Mouse (Mus musculus) CH12.LX (cell line): Measurements from ENCODE around the gene Fmnl1. TPM values are rescaled to one million over a fixed set of nuclear protein-coding genes. Genes with fewer than 3 reads are reported as not detected.

Source experiments
- DNase-seq: peaks from one replicate; pipeline ENCODE4 v3.0.0-alpha.2; 2013; ENCODE audit errors: extremely low read depth
- H3K27ac ChIP-seq: 2 replicates; pipeline ENCODE4 v1.5.1; 2012; ENCODE audit warnings: low read depth, mild to moderate bottlenecking, control low read depth, moderate library complexity; ENCODE audit not compliant: insufficient read depth
- H3K27me3 ChIP-seq: replicated peaks from 2 replicates; pipeline ENCODE3; 2012; ENCODE audit warnings: inconsistent platforms
- H3K36me3 ChIP-seq, 2 experiments: replicated peaks in 1 of 2; 2 replicates each; pipeline versions ENCODE3 to v1.6.1; 2012; ENCODE audit warnings: inconsistent platforms in 1 of 2, low read length in 1 of 2, mild to moderate bottlenecking in 1 of 2, mixed read lengths in 1 of 2, moderate library complexity in 1 of 2; ENCODE audit not compliant: control insufficient read depth in 1 of 2, insufficient read depth in 1 of 2
- H3K4me1 ChIP-seq, 2 experiments: 2 replicates each; pipeline ENCODE4 v1.6.1; 2012; ENCODE audit warnings: inconsistent platforms in 1 of 2, moderate library complexity in 1 of 2; ENCODE audit not compliant: insufficient read depth in 2 of 2, control insufficient read depth in 1 of 2
- H3K4me2 ChIP-seq: 2 replicates; pipeline ENCODE4 v1.6.1; 2012; ENCODE audit warnings: low read depth, mild to moderate bottlenecking, control low read depth; ENCODE audit not compliant: poor library complexity, insufficient read depth, severe bottlenecking
- H3K4me3 ChIP-seq, 3 experiments: fragments of 150-350 bp in 1 of 3; sonication (generic) in 1 of 3; replicated peaks in 1 of 3; 2 replicates each; pipeline versions ENCODE3 to v1.5.1; 2011 to 2012; ENCODE audit warnings: low read depth in 2 of 3, low read length in 2 of 3, mild to moderate bottlenecking in 2 of 3, moderate library complexity in 2 of 3, control low read depth in 1 of 3, improper control_type of control experiment in 1 of 3, inconsistent platforms in 1 of 3, mixed read lengths in 1 of 3; ENCODE audit not compliant: poor library complexity in 1 of 3
- H3K79me2 ChIP-seq: replicated peaks from 2 replicates; pipeline ENCODE4 v1.6.1; 2012; ENCODE audit warnings: mild to moderate bottlenecking, moderate library complexity; ENCODE audit not compliant: control insufficient read depth, poor library complexity, insufficient read depth, severe bottlenecking; ENCODE audit errors: extremely low read depth
- H3K9ac ChIP-seq: 2 replicates; pipeline ENCODE4 v1.6.1; 2012; ENCODE audit warnings: low read depth, mild to moderate bottlenecking, control low read depth, moderate library complexity; ENCODE audit not compliant: insufficient read depth
- H3K9me3 ChIP-seq: replicated peaks from 2 replicates; pipeline ENCODE3; 2012; ENCODE audit warnings: low read length, inconsistent platforms, mixed read lengths
- BHLHE40 ChIP-seq: IDR thresholded peaks from 2 replicates; pipeline ENCODE4 v1.6.1; 2011; ENCODE audit warnings: mild to moderate bottlenecking, low read depth, low read length, improper control_type of control experiment
- CHD2 ChIP-seq: IDR thresholded peaks from 2 replicates; pipeline ENCODE4 v1.6.1; 2011; ENCODE audit warnings: low read length, improper control_type of control experiment
- CTCF ChIP-seq, 2 experiments: IDR thresholded peaks in 1 of 2; conservative IDR thresholded peaks in 1 of 2; 2 replicates each; pipeline ENCODE4 v1.5.1; 2011 to 2012; ENCODE audit warnings: low read depth in 2 of 2, low read length in 2 of 2, improper control_type of control experiment in 1 of 2, inconsistent platforms in 1 of 2, mild to moderate bottlenecking in 1 of 2, moderate library complexity in 1 of 2
- E2F4 ChIP-seq: IDR thresholded peaks from 2 replicates; pipeline ENCODE4 v1.6.1; 2011; ENCODE audit warnings: low read depth, low read length, improper control_type of control experiment; ENCODE audit not compliant: insufficient replicate concordance
- ELF1 ChIP-seq: IDR thresholded peaks from 2 replicates; pipeline ENCODE4 v1.6.1; 2014; ENCODE audit warnings: low read depth, mild to moderate bottlenecking, inconsistent platforms, low read length, improper control_type of control experiment
- EP300 ChIP-seq: IDR thresholded peaks from 2 replicates; pipeline ENCODE4 v1.6.1; 2011; ENCODE audit warnings: low read length, improper control_type of control experiment
- ETS1 ChIP-seq: conservative IDR thresholded peaks from 2 replicates; pipeline ENCODE4 v1.6.1; 2012; ENCODE audit warnings: low read depth, mild to moderate bottlenecking, inconsistent platforms, low read length, improper control_type of control experiment, moderate library complexity
- IRF4 ChIP-seq: IDR thresholded peaks from 2 replicates; pipeline ENCODE4 v1.6.1; 2014; ENCODE audit warnings: low read depth, mild to moderate bottlenecking, inconsistent platforms, low read length, improper control_type of control experiment
- MAFK ChIP-seq: IDR thresholded peaks from 2 replicates; pipeline ENCODE4 v1.6.1; 2011; ENCODE audit warnings: low read length, improper control_type of control experiment; ENCODE audit not compliant: insufficient replicate concordance
- MAX ChIP-seq: IDR thresholded peaks from 2 replicates; pipeline ENCODE4 v1.6.1; 2011; ENCODE audit warnings: low read length, improper control_type of control experiment
- MAZ ChIP-seq: IDR thresholded peaks from 2 replicates; pipeline ENCODE4 v1.6.1; 2012; ENCODE audit warnings: low read depth, mild to moderate bottlenecking, inconsistent platforms, low read length, improper control_type of control experiment, moderate library complexity
- MXI1 ChIP-seq: IDR thresholded peaks from 2 replicates; pipeline ENCODE4 v1.6.1; 2011; ENCODE audit warnings: mild to moderate bottlenecking, low read depth, low read length, improper control_type of control experiment
- NRF1 ChIP-seq: IDR thresholded peaks from 2 replicates; pipeline ENCODE4 v1.6.1; 2014; ENCODE audit warnings: low read depth, mild to moderate bottlenecking, inconsistent platforms, low read length, improper control_type of control experiment, moderate library complexity
- PAX5 ChIP-seq: IDR thresholded peaks from 2 replicates; pipeline ENCODE4 v1.6.1; 2012; ENCODE audit warnings: low read length, inconsistent platforms, mixed read lengths
- POLR2AphosphoS2 ChIP-seq: IDR thresholded peaks from 2 replicates; pipeline ENCODE4 v1.6.1; 2011; ENCODE audit warnings: low read depth, low read length, improper control_type of control experiment
- RCOR1 ChIP-seq: conservative IDR thresholded peaks from 2 replicates; pipeline ENCODE4 v1.6.1; 2012; ENCODE audit warnings: low read depth, mild to moderate bottlenecking, inconsistent platforms, low read length, improper control_type of control experiment
- SIN3A ChIP-seq: IDR thresholded peaks from 2 replicates; pipeline ENCODE4 v1.6.1; 2012; ENCODE audit warnings: low read length, improper control_type of control experiment, inconsistent platforms
- TCF12 ChIP-seq: IDR thresholded peaks from 2 replicates; pipeline ENCODE4 v1.6.1; 2014; ENCODE audit warnings: low read depth, mild to moderate bottlenecking, inconsistent platforms, low read length, improper control_type of control experiment
- UBTF ChIP-seq: IDR thresholded peaks from 2 replicates; pipeline ENCODE4 v1.6.1; 2012; ENCODE audit warnings: low read depth, mild to moderate bottlenecking, inconsistent platforms, low read length, improper control_type of control experiment, moderate library complexity
- ZKSCAN1 ChIP-seq: IDR thresholded peaks from 2 replicates; pipeline ENCODE4 v1.6.1; 2012; ENCODE audit warnings: low read depth, inconsistent platforms, low read length, improper control_type of control experiment, borderline replicate concordance
- ZMIZ1 ChIP-seq: IDR thresholded peaks from 2 replicates; pipeline ENCODE4 v1.6.1; 2012; ENCODE audit warnings: low read depth, mild to moderate bottlenecking, inconsistent platforms, low read length, improper control_type of control experiment
- ZNF384 ChIP-seq: IDR thresholded peaks from 2 replicates; pipeline ENCODE4 v1.6.1; 2012; ENCODE audit warnings: low read depth, low read length, improper control_type of control experiment, inconsistent platforms
- dilution Hi-C: fragments of 300-500 bp; cut with MboI; formaldehyde crosslinking; loops from 2 replicates; pipeline ENCODE4 v1.14.3; 2020; ENCODE audit warnings: low sequenced_read_pairs; ENCODE audit not compliant: extremely low pct_unique_long_range_greater_than_20kb, extremely low pct_ligation_motif_present
- in situ Hi-C: fragments of 300-500 bp; cut with MboI; formaldehyde crosslinking; loops from 3 replicates; pipeline ENCODE4 v1.14.3; 2019; ENCODE audit warnings: low sequenced_read_pairs, low pct_ligation_motif_present, low pct_unique_long_range_greater_than_20kb, mixed read lengths
- polyA plus RNA-seq: library from polyadenylated mRNA; unstranded; fragments of >175 nt; gene quantifications from 2 replicates; pipeline ENCODE4 v1.2.1, GENCODE M21; 2012; ENCODE audit warnings: low read depth; ENCODE audit not compliant: insufficient read length
- total RNA-seq, 2 experiments: library from RNA; depleted of rRNA; stranded (reverse); fragments of 300-350 nt in 1 of 2; fragments of >200 nt in 1 of 2; gene quantifications; 2 replicates each; pipeline ENCODE4 v1.2.3; 2012 to 2014

The Fmnl1 gene
- total and polyA plus RNA-seq, 3 experiments: 6.9 to 118 (median 35.0) TPM

DNA sequence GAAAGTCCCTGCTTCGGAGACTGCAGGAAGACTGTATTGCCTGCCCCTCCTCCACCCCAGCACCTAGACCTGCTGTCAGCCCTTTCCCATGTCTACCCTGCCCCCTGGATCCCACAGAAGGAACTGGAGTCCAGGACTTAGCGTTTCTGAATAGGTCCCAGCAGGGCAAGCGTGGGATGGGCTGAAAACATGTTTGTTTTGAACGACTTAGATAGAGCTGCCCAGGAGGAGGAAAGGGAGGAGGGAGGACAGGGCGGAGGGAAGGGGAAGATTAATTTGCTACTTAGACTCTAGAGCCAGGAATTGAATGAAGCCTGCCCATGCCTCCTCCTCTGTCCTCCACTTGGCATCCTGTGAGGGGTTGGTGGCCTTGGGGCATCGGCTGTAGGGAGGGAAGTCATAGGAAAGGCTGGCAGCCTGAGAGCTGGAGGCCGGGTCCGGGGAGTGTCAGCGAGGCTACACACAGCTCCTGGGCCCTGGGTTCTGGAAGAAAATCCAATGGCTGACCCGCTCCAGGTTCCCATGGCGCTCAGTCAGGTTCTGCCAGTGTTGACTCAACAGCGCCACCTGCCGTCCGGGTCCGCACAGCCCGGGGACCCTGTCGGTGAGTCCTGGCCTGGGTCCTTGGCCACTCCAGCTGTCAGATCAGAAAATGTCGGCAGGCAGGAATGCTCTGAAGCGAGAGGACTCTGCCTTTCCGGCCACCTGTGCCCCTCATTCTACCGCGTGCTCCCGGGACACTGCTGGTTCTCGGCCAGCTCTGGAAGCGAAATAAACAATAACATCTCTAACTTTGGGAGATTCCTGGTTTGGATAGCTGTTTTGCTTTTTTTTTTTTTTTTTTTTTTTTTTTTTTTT is 12.1 kb upstream of the Fmnl1 start (continued):
- TF ChIP-seq ZNF384 (peak; percentile 99), MAFK (no peak), PAX5 (no peak), EP300 (no peak), ZMIZ1 (0 out of 2 replicates have a peak, but pooled peaks have one; percentile 55), MAX (peak; percentile 42), ETS1 (peak; percentile 4; the same call in 1 of the 2 replicates), SIN3A (peak; percentile 94), MAZ (peak; percentile 64; the same call in 1 of the 2 replicates), NRF1 (no peak), CHD2 (peak; percentile 88), BHLHE40 (no peak; the same call in 1 of the 2 replicates), CTCF (conservative IDR thresholded peaks at IDR 0.05 in 1 of 2, IDR thresholded peaks at IDR 0.05 in 1 of 2; ENCODE audit: low read depth in 2 of 2, low read length in 2 of 2) (peak; percentile 76 to 99; a peak in 3 of 4 replicates), TCF12 (peak; percentile 75), E2F4 (no peak)

DNA sequence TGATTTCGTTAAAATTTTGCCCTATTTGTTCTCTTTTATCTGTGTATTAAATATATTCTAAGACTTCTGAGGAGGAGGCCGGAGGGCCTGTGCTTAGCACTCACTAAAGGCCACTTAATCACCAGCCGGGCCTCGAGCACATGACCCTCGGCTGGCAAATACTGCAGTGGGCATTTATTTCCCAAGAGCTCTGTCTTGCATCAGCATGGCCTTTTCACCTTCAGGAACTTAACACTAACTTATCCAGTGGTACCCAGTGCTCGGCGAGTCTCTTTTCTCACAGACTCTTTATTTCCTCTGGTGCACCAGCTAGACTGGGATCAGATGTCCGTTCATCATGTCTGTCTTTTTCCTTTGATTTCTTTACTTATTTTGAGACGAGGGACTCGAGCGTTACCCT is 10.2 kb upstream of the Fmnl1 start:
- TF ChIP-seq POLR2AphosphoS2: no peak
- TF ChIP-seq ETS1: no peak
- TF ChIP-seq MAZ: no peak
- no peak for TF ChIP-seq MXI1
- no peak for TF ChIP-seq IRF4
- no peak for TF ChIP-seq ZKSCAN1
- TF ChIP-seq E2F4: no peak
- TF ChIP-seq UBTF: no peak
- no peak for TF ChIP-seq ZMIZ1
- TF ChIP-seq RCOR1: no peak
- TF ChIP-seq PAX5: no peak
- no peak for TF ChIP-seq ELF1
- no peak for TF ChIP-seq CTCF (conservative IDR thresholded peaks at IDR 0.05 in 1 of 2, IDR thresholded peaks at IDR 0.05 in 1 of 2; ENCODE audit: low read depth in 2 of 2, low read length in 2 of 2)
- TF ChIP-seq ZNF384: no peak
- TF ChIP-seq, all 38 proteins: peak for 0
- H3K36me3 ChIP-seq: no peaks in the 10 kb centered on the region
- in situ Hi-C loops: loop anchor here (25.0 kb wide), 1 partner anchor 402 kb away; no protein-coding TSS in a partner anchor
- no peak overlapping the region for H3K9ac ChIP-seq
- H3K27ac ChIP-seq: no peak overlapping the region
- dilution Hi-C loops: no loop called here
- no peak for DNase-seq
- peaks cover 6 to 14% of the 10 kb centered on the region in 2 experiments; a peak in 3 of 4 replicates for H3K4me1 ChIP-seq
- H3K27me3 ChIP-seq: no peaks in the 10 kb centered on the region
- no peaks in the 10 kb centered on the region for H3K79me2 ChIP-seq
- H3K4me2 ChIP-seq: no peak overlapping the region
- H3K4me3 ChIP-seq: no peak overlapping the region
- peaks cover 5% of the 10 kb centered on the region for H3K9me3 ChIP-seq
